Mouse (Mus musculus) R1 (cell line): ENCODE measurements around the gene Osbpl8.

Source experiments
- DNase-seq: peaks from one replicate; pipeline ENCODE4 v3.0.0-alpha.2; 2018; ENCODE audit warnings: low read depth, low spot score

Osbpl8 gene

DNA sequence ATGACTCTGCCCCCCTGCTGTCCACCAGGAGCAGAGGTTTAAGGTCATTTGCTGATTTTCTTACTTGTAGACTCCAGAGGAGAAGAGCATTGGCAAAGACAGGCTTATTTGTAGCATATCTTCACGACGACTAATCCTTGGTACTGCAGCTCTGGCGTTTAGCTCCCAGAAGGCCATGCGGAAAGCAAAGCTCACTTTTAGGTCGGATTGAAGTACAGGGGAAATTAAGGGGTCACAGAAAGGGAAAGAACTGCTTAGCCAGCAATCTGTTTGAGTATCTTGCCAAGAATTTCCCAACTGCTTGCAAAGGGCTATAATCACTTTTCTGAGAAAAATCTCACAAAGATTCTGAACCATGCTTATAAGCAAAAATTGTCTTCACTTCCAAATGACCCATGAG is 14.8 kb upstream of the Osbpl8 start:
- no peak for DNase-seq

DNA sequence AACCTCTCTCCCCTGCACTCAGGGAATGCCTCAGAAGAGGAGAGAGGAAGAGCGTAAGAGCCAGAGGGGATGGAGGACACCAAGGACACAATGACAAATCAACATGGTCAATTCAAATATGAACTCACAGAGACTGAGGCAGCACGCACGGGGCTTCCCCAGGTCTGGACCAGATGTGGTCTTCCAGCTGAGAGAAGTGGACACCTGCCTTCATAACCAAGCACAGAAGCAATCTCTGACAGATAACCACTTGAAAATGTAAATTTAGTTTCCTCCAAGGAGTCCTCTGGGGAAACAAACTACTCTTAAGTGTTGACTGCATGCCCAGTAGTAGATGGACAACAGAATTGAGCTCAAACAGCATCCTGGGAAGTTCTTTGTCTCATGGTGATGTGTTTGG is 9.5 kb upstream of the Osbpl8 start:
- DNase-seq = no peak

GRCm38 (mm10) chr10:111155571-111155970 is 9.0 kb upstream of the Osbpl8 start:
- no peak for DNase-seq

DNA sequence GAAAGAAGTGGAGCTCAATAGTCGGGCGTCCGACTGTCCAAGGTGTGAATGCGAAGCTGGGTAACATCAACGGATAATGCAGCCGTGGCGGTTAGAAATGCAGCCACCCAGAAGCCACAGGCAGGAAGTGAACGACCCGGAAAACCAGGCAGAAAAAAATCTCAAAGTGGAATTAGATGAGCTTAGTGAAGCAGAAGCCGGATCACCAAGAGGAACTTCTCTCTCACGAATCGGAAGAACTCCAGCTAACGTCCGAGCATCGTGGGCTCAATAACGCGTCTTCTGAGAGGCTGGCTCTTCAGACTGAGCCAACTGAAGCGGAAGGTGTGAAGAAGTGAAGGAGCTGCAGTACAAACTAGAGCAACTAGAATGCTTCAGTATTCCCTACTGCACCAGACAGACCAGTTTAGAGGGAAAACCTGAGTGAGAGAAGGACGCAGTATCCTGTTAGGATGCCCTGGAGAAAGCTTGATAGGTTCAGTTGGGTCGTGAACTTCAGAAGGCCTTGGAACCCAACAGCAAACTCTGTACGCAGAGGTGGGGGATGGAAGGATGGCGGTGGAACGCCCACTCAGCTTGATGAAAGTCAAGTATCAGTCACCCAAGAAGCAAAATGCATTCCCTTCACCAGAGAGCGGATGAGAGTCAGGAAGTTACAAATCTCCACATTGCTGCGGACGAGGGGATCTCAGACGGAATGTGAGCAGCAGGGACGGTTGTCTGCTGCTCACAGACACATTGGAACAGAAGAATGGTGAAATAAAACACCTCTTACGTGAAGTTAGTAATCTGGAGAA is 8.0 kb upstream of the Osbpl8 start:
- peak; percentile 25 for DNase-seq

GRCm38 (mm10) chr10:111157241-111157659 is 7.3 kb upstream of the Osbpl8 start:
- DNase-seq = no peak

DNA sequence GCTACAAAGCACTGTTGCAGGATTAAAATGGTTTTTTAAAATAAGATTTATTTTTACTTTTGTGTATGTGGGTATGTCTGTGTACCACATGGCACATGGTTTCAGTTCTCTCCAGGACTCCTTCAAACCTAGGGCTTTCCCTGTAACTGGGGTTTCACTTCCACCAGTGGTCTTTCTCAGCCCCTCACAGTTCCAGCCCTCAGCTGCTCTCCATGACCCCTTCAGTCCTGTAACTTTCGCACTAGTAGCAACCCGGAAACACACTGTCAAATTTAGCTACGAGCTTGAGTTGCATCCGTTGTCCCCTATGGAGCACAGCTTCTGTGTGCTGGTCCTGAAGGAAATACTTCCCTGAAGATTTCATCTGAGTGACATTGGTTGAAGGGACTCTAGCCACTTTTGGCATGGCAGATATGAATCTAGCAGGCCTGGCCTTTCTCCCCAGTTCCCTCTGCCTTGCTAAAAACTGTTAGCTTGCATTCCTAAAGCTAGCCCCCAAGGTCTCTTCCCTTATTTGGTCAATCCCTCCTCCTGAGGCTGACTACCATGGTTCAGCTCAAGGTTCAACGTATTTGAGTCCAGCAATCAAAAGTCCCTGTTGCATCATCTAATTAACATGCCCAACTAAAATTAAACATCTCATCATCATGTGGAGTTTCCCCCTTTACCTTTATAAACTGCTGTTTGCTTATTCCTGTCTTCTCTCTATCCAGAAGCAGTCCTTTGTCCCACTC is 4.6 kb upstream of the Osbpl8 start:
- no peak for DNase-seq

DNA sequence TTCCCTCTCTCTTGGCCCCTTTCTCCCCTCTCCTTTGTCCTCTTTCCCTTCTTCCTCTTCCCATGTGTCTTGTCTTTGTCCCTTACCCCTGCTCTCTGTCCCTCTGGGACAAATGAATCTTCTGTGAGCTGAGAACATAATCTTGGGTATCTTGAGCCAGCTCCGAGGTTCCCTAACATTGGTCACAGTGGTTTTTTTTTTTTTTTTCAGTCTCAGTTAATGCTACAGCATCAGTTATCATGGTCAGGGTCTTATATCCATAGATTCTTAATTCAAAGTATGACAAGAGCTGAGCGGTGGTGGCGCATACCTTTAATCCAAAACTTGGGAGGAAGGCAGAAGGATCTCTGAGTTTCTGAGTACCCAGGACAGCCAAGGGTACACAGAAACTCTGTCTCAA is 4.0 kb upstream of the Osbpl8 start:
- no peak for DNase-seq

DNA sequence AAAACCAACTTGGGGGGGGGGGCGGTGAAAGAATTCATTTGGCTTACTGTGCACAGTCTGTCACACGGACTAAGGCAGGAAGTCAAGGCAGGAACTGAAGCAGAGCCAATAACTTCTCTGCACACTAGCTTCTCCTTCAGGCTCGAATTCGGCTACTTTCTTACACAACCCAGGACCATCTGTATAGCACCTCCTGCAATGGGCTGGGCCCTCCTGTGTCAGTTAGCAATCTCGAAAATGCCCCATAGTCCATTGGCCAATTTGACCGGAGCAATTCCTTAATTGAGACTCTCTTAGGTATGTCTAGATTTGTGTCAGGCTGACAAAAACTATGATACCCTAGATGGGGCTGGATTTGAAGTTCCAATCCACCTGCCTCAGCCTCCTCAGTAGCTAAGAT is 3.2 kb upstream of the Osbpl8 start:
- DNase-seq = no peak

DNA sequence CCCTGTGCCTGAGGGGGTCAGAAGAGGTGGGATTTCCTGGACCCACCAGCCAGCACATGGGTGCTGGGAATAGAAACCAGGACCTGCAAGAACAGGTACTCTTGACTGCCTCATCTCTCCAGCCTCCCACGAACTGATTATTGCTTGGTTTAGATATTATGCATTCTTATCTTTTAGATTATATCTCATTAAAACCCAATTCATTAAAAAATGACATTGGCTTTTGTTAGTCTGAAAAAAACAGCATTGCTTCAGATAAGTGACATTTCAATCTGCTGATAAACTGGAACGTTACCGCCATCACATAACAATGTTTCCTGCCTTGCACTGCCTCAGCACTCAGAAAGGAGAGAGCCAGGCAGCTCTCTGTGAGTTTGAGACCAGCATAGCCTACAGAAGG is 1.5 kb upstream of the Osbpl8 start:
- no peak for DNase-seq

DNA sequence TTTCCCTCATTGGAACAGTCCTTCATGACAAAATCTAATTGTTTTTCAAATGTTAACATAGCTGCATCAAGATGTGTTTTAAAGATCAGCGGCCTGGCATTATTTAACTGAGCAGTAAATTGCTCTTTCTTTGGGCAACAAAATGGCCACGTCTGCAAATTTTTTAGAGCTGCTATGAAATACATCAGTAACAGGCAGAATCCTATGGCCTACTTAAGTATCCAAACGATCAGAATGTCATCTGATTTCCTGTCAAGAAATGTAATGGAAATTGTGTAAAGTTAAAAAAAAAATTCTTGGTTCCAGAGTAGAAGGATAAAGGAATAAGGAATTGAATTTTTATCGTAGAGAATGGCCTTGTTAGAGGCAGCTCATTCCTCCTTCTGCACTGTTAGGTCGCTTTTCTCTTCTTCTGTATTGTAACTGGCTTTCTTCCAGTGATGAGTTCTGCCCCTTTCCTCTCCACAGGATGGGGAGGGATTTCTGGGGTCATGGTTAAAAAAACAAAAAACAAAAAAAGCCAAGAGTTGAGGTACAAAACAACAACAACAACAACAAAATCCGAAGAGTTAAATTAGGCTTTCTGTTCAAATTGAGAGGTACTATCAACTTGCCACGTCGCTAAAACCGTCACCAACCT is 831 bp upstream of the Osbpl8 start:
- DNase-seq = no peak

GRCm38 (mm10) chr10:111165219-111165981 is 848 bp downstream of the Osbpl8 start:
- peak; percentile 57 for DNase-seq

- no peak for DNase-seq
Measured at GRCm38 (mm10) chr10:111166057-111166841, 1.7 kb downstream of the Osbpl8 start.

DNA sequence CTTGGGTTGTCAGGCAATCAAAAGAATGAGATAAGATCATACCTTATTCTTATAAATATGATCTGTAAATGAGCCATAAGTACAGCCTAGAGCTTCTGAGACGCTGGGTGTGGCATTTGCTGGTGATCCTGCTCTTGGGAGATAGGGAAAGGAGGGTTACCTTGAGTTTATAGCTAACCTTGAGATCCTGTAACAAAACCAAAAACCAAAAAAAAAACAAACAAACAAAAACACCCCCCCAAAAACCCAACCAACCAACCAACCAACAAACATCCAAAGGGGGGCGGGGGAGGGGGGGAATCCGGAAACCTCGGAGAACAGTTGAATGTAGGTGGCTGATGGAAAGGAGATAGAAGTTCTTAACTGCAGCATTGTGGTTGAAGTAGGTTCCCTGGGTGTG is 2.9 kb downstream of the Osbpl8 start:
- DNase-seq = no peak

GRCm38 (mm10) chr10:111168305-111168704 is 3.8 kb downstream of the Osbpl8 start:
- no peak for DNase-seq

- DNase-seq = no peak
Measured at GRCm38 (mm10) chr10:111171246-111171934, 6.8 kb downstream of the Osbpl8 start.

DNA sequence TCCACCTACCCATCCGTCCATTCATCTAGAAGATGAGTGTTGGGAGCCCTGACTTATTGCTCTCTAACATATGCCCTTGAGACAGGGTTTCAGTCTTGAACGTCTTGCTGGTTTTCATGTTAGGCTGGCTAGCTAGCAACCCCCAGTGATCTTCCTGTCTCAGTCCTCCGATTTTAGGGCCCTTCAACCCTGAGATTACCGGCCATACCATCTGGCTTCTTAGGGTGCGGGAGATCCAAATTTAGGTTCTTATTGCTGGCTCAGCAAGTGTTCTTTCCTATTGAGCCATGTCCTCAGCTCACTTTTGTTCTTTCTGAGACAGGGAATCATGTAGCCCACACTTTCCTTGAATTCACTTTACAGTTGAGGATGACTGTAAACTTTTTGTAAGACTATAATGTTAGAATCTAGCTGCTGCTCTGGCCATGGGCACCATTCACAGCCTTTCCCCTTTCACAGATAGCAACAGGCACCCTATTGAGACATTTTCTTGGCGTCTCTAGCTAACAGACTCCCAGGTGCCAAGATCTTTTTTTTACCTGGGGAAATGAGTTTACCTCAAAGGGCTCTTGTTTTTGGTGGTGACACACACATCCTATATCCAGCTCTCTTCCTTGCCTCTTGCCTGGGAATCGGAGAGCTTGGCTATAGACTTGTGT is 9.2 kb downstream of the Osbpl8 start:
- DNase-seq = no peak

DNA sequence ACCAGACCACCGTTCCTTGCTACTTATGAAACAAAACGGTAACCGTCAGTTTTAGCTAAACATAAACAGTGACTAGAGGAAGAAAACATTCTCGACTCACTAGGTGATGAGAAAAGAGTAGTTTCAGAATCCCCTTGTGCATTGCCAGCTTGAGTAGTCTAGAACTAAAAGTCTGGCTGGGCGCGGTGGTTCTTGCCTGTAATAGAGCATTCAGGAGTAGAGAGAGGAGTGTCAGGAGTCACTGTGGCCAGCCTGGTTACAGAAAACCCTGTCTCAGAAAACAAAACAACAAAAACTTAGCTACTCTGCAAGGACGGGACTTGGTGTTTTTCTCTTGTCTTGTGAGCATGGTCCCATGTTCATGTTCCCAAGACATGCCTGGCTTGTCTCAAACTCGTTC is 12.8 kb downstream of the Osbpl8 start:
- no peak for DNase-seq

DNA sequence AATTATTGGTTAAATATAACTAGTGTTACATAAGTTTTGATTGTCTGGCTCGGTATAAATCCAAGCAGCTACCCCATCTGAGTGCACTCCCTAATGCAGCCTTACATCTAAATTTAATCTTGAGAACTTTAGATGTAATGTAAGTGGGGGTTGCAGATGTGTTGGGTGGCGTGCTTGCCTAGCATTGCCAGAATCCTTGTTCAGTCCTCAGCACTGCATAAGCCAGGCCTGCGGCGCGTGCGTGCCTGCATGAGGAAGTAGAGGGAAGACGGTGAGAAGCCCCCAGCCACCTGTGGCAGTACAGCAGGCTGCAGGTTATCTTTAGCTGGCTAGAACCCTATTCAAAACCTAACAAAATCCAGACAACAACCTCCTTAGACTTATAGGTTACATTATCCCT is 13.5 kb downstream of the Osbpl8 start:
- DNase-seq = no peak

DNA sequence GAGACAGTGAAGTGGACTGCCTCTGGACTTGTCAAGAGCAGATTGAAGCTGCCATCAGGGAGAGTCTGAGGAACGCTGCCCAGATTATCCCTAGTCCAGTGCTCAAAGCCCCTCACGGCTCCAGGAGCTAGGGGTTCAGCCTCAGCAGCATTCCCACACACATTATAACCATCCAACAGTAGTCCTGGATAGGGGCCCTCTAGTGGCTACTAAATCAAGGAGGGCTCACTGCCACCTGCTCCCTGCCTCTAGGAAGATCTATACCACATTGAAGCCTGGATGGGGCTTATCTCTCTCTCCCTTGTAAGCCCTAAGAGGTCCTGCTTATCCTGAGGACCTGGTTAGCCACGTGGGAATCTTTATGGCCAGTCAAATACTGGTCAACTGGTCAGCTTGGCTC is 16.1 kb downstream of the Osbpl8 start:
- peak; percentile 26 for DNase-seq
